Mouse (Mus musculus) T-helper 17 cell (primary cell): ENCODE measurements around the gene Gm10271.

Experiments
- in situ Hi-C, 2 experiments: fragments of 300-600 bp; cut with MboI, MseI; formaldehyde crosslinking; loops; 1 replicate in 1 of 2; 2 replicates in 1 of 2; pipeline ENCODE4 v1.15.1; 2025; ENCODE audit warnings: high pct_unique_total_duplicates in 2 of 2

Gene Gm10271

GRCm38 (mm10) chr10:116944144-116944543, 28.3 kb downstream of the Gm10271 start:
- in situ Hi-C loops, result loop anchor here (10.0 to 25.0 kb wide), 3 partner anchors 369 to 1582 kb away; partner anchors contain the start of genes Rap1b (in 1 of the 2) and Tmem19 (in 1 of the 2)

- in situ Hi-C loops, result loop anchor here (10.0 to 25.0 kb wide), 3 partner anchors 368 to 1581 kb away; partner anchors contain the start of genes Rap1b (in 1 of the 2) and Tmem19 (in 1 of the 2)
These were observed 29.4 kb downstream of the Gm10271 start for GRCm38 (mm10) chr10:116943025-116943424.

GRCm38 (mm10) chr10:116935028-116935427, 37.4 kb downstream of the Gm10271 start:
- in situ Hi-C loops, result loop anchor here (25.0 kb wide), 2 partner anchors 902 to 1573 kb away; partner anchors contain the start of genes Rap1b (in 1 of the 2) and Tmem19 (in 1 of the 2)

- in situ Hi-C loops, result loop anchor here (25.0 kb wide), 2 partner anchors 904 to 1571 kb away; partner anchors contain the start of genes Rap1b (in 1 of the 2) and Tmem19 (in 1 of the 2)
These were observed 38.6 kb downstream of the Gm10271 start for GRCm38 (mm10) chr10:116933794-116934193.

GRCm38 (mm10) chr10:116932418-116932817, 40.0 kb downstream of the Gm10271 start:
- in situ Hi-C loops, result loop anchor here (25.0 kb wide), 2 partner anchors 905 to 1570 kb away; partner anchors contain the start of genes Rap1b (in 1 of the 2) and Tmem19 (in 1 of the 2)

- in situ Hi-C loops, result loop anchor here (25.0 kb wide), 2 partner anchors 906 to 1569 kb away; partner anchors contain the start of genes Rap1b (in 1 of the 2) and Tmem19 (in 1 of the 2)
These were observed 40.8 kb downstream of the Gm10271 start for GRCm38 (mm10) chr10:116931497-116932179.

GRCm38 (mm10) chr10:116930936-116931335, 41.5 kb downstream of the Gm10271 start:
- in situ Hi-C loops, result loop anchor here (25.0 kb wide), 2 partner anchors 906 to 1569 kb away; partner anchors contain the start of genes Rap1b (in 1 of the 2) and Tmem19 (in 1 of the 2)

GRCm38 (mm10) chr10:116930506-116930905, 41.9 kb downstream of the Gm10271 start:
- in situ Hi-C loops, result loop anchor here (25.0 kb wide), 2 partner anchors 907 to 1568 kb away; partner anchors contain the start of genes Rap1b (in 1 of the 2) and Tmem19 (in 1 of the 2)

GRCm38 (mm10) chr10:116928826-116929225, 43.6 kb downstream of the Gm10271 start:
- in situ Hi-C loops, result loop anchor here (25.0 kb wide), 2 partner anchors 908 to 1567 kb away; partner anchors contain the start of genes Rap1b (in 1 of the 2) and Tmem19 (in 1 of the 2)

GRCm38 (mm10) chr10:116926428-116927113, 45.8 kb downstream of the Gm10271 start:
- in situ Hi-C loops, result loop anchor here (25.0 kb wide), 2 partner anchors 911 to 1564 kb away; partner anchors contain the start of genes Rap1b (in 1 of the 2) and Tmem19 (in 1 of the 2)

GRCm38 (mm10) chr10:116923651-116924495, 48.5 kb downstream of the Gm10271 start:
- in situ Hi-C loops, result no loop called here

GRCm38 (mm10) chr10:116922161-116922560, 50.2 kb downstream of the Gm10271 start:
- in situ Hi-C loops, result no loop called here

GRCm38 (mm10) chr10:116921416-116921815, 51.0 kb downstream of the Gm10271 start:
- in situ Hi-C loops, result no loop called here

GRCm38 (mm10) chr10:116920641-116921040, 51.8 kb downstream of the Gm10271 start:
- in situ Hi-C loops, result no loop called here

GRCm38 (mm10) chr10:116919368-116920317, 52.8 kb downstream of the Gm10271 start:
- in situ Hi-C loops, result no loop called here

- in situ Hi-C loops, result no loop called here
These were observed 55.8 kb downstream of the Gm10271 start for GRCm38 (mm10) chr10:116916581-116916980.

GRCm38 (mm10) chr10:116915286-116915685, 57.1 kb downstream of the Gm10271 start:
- in situ Hi-C loops, result no loop called here

GRCm38 (mm10) chr10:116914586-116914985, 57.8 kb downstream of the Gm10271 start:
- in situ Hi-C loops, result no loop called here

GRCm38 (mm10) chr10:116913647-116914273, 58.6 kb downstream of the Gm10271 start:
- in situ Hi-C loops, result no loop called here
